Mouse (Mus musculus) myocyte (in vitro differentiated cells): ENCODE data around the gene Cox10. TPM values are rescaled to one million over a fixed set of nuclear protein-coding genes. Genes with fewer than 3 reads are reported as not detected.

Experiments
- H3K27me3 ChIP-seq: one replicate; pipeline ENCODE4 v1.6.1; 2011; ENCODE audit not compliant: control insufficient read depth, insufficient read depth, insufficient read length
- H3K36me3 ChIP-seq: one replicate; pipeline ENCODE4 v1.6.1; 2011; ENCODE audit not compliant: control insufficient read depth, insufficient read depth
- H3K4me2 ChIP-seq: one replicate; pipeline ENCODE4 v1.6.1; 2011; ENCODE audit warnings: low read depth, control low read depth
- H3K4me3 ChIP-seq: one replicate; pipeline ENCODE4 v1.5.1; 2011; ENCODE audit warnings: mild to moderate bottlenecking, control low read depth, moderate library complexity
- H3K79me2 ChIP-seq: one replicate; pipeline ENCODE4 v1.6.1; 2011; ENCODE audit not compliant: control insufficient read depth, insufficient read depth
- H3ac ChIP-seq: one replicate; pipeline ENCODE4 v1.6.1; 2011; ENCODE audit not compliant: control insufficient read depth, insufficient read length
- CEBPB ChIP-seq: IDR thresholded peaks from 2 replicates; pipeline ENCODE4 v1.6.1; 2011; ENCODE audit warnings: mild to moderate bottlenecking, moderate library complexity; ENCODE audit not compliant: poor library complexity, insufficient read depth, severe bottlenecking
- E2F4 ChIP-seq: IDR thresholded peaks from one replicate; pipeline ENCODE4 v1.6.1; 2011; ENCODE audit warnings: mild to moderate bottlenecking, control low read depth, moderate library complexity; ENCODE audit not compliant: insufficient read depth
- MAX ChIP-seq: IDR thresholded peaks from one replicate; pipeline ENCODE4 v1.6.1; 2011; ENCODE audit warnings: low read depth, mild to moderate bottlenecking, control low read depth
- MYOD1 ChIP-seq, 3 experiments: IDR thresholded peaks; one replicate each; pipeline ENCODE4 v1.6.1; 2011; ENCODE audit warnings: control low read depth in 2 of 3, low read depth in 2 of 3, mild to moderate bottlenecking in 2 of 3, moderate library complexity in 1 of 3; ENCODE audit not compliant: insufficient read length in 2 of 3, control insufficient read depth in 1 of 3
- MYOG ChIP-seq, 3 experiments: IDR thresholded peaks; one replicate each; pipeline ENCODE4 v1.6.1; 2011; ENCODE audit warnings: control low read depth in 2 of 3, low read depth in 2 of 3, mild to moderate bottlenecking in 2 of 3; ENCODE audit not compliant: insufficient read length in 2 of 3, control insufficient read depth in 1 of 3, insufficient read depth in 1 of 3
- POLR2A ChIP-seq: IDR thresholded peaks from one replicate; pipeline ENCODE4 v1.6.1; 2011; ENCODE audit warnings: low read depth, mild to moderate bottlenecking, control low read depth, moderate library complexity; ENCODE audit not compliant: insufficient read length
- POLR2AphosphoS2 ChIP-seq: IDR thresholded peaks from one replicate; pipeline ENCODE4 v1.6.1; 2011; ENCODE audit warnings: low read depth, control low read depth; ENCODE audit not compliant: insufficient read length
- REST ChIP-seq: IDR thresholded peaks from one replicate; pipeline ENCODE4 v1.6.1; 2011; ENCODE audit warnings: mild to moderate bottlenecking, control low read depth, moderate library complexity; ENCODE audit not compliant: insufficient read depth, insufficient read length
- SRF ChIP-seq: IDR thresholded peaks from one replicate; pipeline ENCODE4 v1.6.1; 2011; ENCODE audit warnings: low read depth; ENCODE audit not compliant: control insufficient read depth, insufficient read length
- TCF12 ChIP-seq: IDR thresholded peaks from one replicate; pipeline ENCODE4 v1.6.1; 2011; ENCODE audit warnings: mild to moderate bottlenecking, control low read depth; ENCODE audit not compliant: poor library complexity, insufficient read depth, severe bottlenecking
- TCF3 ChIP-seq: IDR thresholded peaks from one replicate; pipeline ENCODE4 v1.6.1; 2011; ENCODE audit warnings: low read depth, control low read depth; ENCODE audit not compliant: insufficient read length
- USF1 ChIP-seq: IDR thresholded peaks from one replicate; pipeline ENCODE4 v1.6.1; 2011; ENCODE audit warnings: low read depth, mild to moderate bottlenecking, control low read depth, moderate library complexity
- polyA plus RNA-seq: library from polyadenylated mRNA; unstranded; fragments of >200 nt; fragmentation: generic; extraction: Trizol; gene quantifications from one replicate; pipeline ENCODE4 v1.2.1, GENCODE M21; 2012; ENCODE audit warnings: missing spikeins

Cox10 gene
- polyA plus RNA-seq, 1 experiment, result 17.3 TPM

DNA sequence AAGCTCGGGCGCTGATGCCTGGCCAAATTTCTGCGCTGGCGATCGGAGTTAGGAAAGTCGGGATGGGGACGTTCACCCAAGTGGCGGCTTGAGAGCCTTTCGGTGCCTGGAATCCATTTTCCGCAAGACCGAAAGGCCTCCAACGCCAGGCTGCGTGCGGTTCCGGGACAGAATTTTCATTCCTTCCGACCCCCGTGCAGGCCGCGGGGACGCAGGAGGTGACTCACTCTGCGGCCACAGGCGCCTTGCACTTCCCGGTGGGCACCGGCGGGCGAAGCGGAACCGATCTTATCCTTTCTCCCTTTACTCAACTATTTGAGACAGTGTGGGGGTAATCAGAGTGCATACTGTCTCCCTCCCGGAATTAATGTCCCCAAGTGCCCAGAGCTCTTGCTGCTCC, 155.9 kb downstream of the Cox10 start:
- TF ChIP-seq POLR2AphosphoS2, result no peak
- no peak for TF ChIP-seq REST
- no peak for TF ChIP-seq SRF

GRCm38 (mm10) chr11:63922091-63922621, 157.1 kb downstream of the Cox10 start, which contains the start of gene Hs3st3b1:
TSS of gene Hs3st3b1 (minus strand) at chr11:63922290.
- TF ChIP-seq MYOG (IDR thresholded peaks at IDR 0.05; ENCODE audit: control insufficient read depth in 1 of 3, insufficient read depth in 1 of 3, insufficient read length in 2 of 3, low read depth in 2 of 3) (peak in 1 of 3 experiments; percentile 6), TCF3 (no peak), SRF (peak; percentile 54), MYOD1 (IDR thresholded peaks at IDR 0.05; ENCODE audit: control insufficient read depth in 1 of 3, insufficient read length in 2 of 3, low read depth in 2 of 3) (peak in 1 of 3 experiments; percentile 36), E2F4 (no peak), USF1 (no peak), POLR2A (peak; percentile 85), MAX (no peak), POLR2AphosphoS2 (peak; percentile 81), CEBPB (no peak), REST (no peak), TCF12 (no peak)
- Histone ChIP-seq H3K4me3 (peak within 1 kb of the TSS; percentile 38), H3K79me2 (no peaks in the 10 kb centered on the region), H3K4me2 (peak within 1 kb of the TSS; percentile 91), H3K36me3 (no peaks in the 10 kb centered on the region), H3K27me3 (no peaks in the 10 kb centered on the region), H3ac (peak within 1 kb of the TSS; percentile 31)

More for the DNA sequence above, 155.9 kb downstream of the Cox10 start:
- Histone ChIP-seq H3K27me3 (no peaks in the 10 kb centered on the region), H3K4me2 (peak overlapping the region; percentile 84), H3ac (no peak overlapping the region), H3K79me2 (no peaks in the 10 kb centered on the region), H3K4me3 (no peak overlapping the region), H3K36me3 (no peaks in the 10 kb centered on the region)

- no peaks in the 10 kb centered on the region for H3K79me2 ChIP-seq
- no peaks in the 10 kb centered on the region for H3K27me3 ChIP-seq
- H3ac ChIP-seq, result peak overlapping the region; percentile 31
- no peaks in the 10 kb centered on the region for H3K36me3 ChIP-seq
- H3K4me2 ChIP-seq, result peak overlapping the region; percentile 91
- no peak for TF ChIP-seq POLR2A
- no peak for TF ChIP-seq TCF3
- TF ChIP-seq MYOD1 (IDR thresholded peaks at IDR 0.05; ENCODE audit: control insufficient read depth in 1 of 3, insufficient read length in 2 of 3, low read depth in 2 of 3), result peak in 2 of 3 experiments; percentile 77 to 83
- peak overlapping the region; percentile 38 for H3K4me3 ChIP-seq
These were observed 158.0 kb downstream of the Cox10 start for GRCm38 (mm10) chr11:63921044-63921951.

- no peaks in the 10 kb centered on the region for H3K36me3 ChIP-seq
- peak overlapping the region; percentile 91 for H3K4me2 ChIP-seq
- H3K79me2 ChIP-seq, result no peaks in the 10 kb centered on the region
- H3K27me3 ChIP-seq, result no peaks in the 10 kb centered on the region
- H3ac ChIP-seq, result peak overlapping the region; percentile 31
- TF ChIP-seq POLR2A (no peak), REST (no peak), TCF3 (no peak), MYOG (IDR thresholded peaks at IDR 0.05; ENCODE audit: control insufficient read depth in 1 of 3, insufficient read depth in 1 of 3, insufficient read length in 2 of 3, low read depth in 2 of 3) (peak in 1 of 3 experiments; percentile 14), USF1 (no peak), E2F4 (no peak)
- H3K4me3 ChIP-seq, result peak overlapping the region; percentile 38
These were observed 158.7 kb downstream of the Cox10 start for GRCm38 (mm10) chr11:63920531-63920930.

- Histone ChIP-seq H3ac (no peak overlapping the region), H3K4me3 (peak overlapping the region; percentile 38), H3K79me2 (no peaks in the 10 kb centered on the region), H3K36me3 (no peaks in the 10 kb centered on the region), H3K27me3 (no peaks in the 10 kb centered on the region), H3K4me2 (peak overlapping the region; percentile 91)
- no peak for TF ChIP-seq MAX
- no peak for TF ChIP-seq USF1
- TF ChIP-seq POLR2AphosphoS2, result no peak
- TF ChIP-seq POLR2A, result no peak
- TF ChIP-seq TCF12, result no peak
- TF ChIP-seq MYOD1 (IDR thresholded peaks at IDR 0.05; ENCODE audit: control insufficient read depth in 1 of 3, insufficient read length in 2 of 3, low read depth in 2 of 3), result no peak
- TF ChIP-seq CEBPB, result no peak
- TF ChIP-seq MYOG (IDR thresholded peaks at IDR 0.05; ENCODE audit: control insufficient read depth in 1 of 3, insufficient read depth in 1 of 3, insufficient read length in 2 of 3, low read depth in 2 of 3), result no peak
- no peak for TF ChIP-seq REST
- TF ChIP-seq TCF3, result no peak
- TF ChIP-seq SRF, result no peak
- TF ChIP-seq E2F4, result no peak
These were observed 159.8 kb downstream of the Cox10 start for GRCm38 (mm10) chr11:63919211-63920098.
